Mouse (Mus musculus): Measurements from ENCODE around the gene Pde6d.
A peak's percentile ranks its signal among the peaks of the same experiment; 100 is the strongest.
"Not testable (repeated sequence)": the region's sequence is repeated elsewhere in the genome, so short reads cannot be mapped to it uniquely, and the experiment has no call there.

Pde6d gene

DNA sequence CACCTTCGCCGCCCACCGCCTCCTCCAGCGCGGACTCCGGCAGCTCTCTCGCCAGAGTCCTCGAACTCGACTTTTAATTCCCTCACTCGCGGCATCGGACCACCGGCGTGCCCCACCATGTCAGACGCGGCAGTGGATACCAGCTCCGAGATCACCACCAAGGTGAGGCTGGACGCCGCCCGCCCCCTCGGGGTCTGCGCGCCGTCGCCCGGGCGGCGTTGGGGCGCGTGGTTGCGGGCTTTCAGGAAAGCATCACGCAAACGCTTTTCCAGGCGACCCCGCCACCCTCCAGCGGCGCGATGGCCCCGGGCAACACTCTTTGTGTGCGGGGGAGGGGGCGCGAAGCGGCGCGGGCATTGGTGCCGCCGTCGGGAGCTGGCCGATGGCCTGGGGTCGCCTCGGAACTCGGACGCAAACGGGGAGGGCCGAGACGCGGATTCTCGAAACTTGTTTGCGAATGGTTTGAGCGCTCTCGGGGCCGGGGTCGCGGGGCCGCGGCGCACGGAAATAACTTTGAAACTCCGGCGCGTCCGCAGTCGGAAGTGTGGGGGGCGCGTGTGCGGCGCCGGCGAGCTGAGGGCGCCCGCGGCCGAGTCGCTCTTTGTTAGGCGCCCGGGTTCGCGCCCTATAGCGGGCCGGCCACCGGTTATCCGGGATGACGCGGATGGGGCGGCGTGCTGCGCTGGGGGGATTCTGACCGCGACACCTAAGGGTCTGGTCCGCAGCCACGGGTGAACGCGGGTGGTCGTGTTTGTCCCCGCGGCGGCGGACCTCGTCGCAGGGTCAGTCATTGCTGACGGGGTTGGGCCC, 55.4 kb downstream of the Pde6d start:
- peak; percentile 21 for DNase-seq (ENCODE audit: low spot score)

DNA sequence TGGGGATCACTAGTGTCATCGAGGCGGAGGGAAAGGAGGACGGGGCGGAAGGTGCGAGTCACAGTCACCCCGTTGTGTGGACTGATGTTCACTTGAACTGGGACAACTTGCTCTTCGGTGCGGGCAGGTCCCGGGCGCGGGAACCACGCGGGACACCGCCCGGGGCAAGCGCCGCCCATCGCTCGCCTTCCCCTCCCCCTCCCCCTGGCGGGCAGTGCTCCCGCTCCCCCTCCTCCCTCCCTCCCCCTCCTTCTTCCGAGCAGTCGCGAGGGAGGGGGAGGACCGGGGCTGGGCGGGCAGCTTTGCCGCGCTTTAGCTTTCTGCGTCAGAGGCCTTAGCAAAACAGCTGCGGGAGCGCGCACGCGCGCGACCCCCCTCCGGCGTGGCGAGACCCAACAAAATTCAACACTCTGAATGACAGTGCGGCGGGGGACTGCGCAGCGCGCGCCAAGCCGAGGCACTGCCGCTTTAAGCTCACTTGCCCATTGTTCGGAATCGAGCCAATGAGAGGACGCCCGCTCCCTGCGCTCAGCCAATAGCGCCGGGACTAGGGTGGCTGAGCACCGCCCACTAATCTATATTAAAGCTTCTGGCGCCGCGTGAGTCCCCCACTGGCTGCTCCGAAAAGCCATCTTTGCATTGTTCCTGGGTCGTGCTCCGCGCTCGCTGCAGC, 56.2 kb downstream of the Pde6d start, which contains the start of gene Ptma:
Gene Ptma (plus strand): TSS at position 611 of the 673 bp plus-strand sequence.
- peak; percentile 99 for DNase-seq (ENCODE audit: low spot score)

DNA sequence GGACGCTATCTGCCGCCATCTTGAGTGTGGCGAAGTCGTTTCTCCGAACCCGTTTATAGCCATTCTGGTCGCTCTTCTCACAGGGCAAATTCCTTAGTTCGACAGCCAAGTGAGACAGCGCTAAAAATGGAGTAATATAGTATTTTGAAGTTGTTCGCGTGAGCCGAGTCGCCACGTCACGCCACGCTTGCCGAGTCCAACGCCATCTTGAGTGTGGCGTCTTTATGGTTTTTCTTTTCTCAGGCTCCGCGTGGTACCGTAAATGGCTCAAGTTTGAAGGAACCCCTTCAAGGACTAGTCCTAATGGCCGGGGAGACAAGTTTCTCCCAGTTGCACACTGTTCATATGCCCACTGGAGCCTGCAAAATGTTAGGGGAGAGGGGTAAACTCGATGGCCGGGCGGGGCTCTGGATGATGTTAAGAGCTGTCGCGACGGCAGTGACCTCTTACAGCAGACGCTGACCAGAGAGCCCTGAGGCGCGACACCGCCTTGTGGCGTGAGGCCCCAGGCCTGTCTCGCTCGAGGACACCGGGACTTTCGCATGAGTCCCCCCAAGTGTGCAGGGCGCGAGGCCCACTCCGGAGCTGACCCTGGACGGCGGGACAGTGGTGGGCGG, 56.8 kb downstream of the Pde6d start:
- peak; percentile 65 for DNase-seq (ENCODE audit: low spot score)

DNA sequence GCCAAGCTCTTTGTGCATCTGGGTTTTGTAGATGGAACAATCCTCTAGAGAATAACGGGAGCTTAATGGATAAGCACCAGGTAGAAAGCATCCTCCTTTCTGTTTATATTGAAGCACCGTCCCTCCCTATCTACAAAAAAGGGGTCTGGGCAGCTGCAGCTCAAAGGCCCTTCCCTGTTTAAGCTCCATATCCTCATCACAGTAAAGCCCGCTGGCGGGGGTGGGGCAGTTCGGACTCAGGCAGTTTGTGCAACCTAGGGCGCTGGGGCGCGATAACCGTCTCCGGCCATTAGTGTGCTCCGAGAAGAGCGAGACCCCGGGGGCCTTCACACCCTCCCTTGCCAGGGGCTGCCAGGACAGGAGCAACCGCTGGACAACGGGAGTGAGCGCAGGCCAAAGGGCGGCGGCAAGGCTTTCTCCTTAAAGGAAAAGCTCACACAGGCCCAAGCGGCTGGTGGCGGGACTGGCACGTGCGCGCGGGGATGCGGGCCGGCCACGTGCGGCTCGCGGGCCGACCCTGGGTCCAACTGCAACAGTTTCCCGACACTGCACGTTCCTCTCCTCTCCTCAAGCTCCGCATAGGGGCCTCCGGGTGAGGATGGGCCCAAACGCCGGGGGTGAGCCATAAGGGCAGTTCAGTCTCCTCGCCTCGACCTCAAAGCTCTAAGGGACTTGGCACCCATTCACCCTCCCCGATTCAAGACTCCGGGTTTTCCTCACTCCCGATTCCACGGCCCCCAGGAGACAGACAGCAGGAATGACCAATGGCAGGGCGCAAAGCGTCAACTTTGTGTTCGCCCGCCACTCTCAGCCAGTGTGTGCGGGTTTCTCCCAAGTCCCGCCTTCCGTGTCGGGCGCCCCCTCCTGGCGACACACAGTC, 57.6 kb downstream of the Pde6d start:
- peak; percentile 99 for DNase-seq (ENCODE audit: low spot score)

DNA sequence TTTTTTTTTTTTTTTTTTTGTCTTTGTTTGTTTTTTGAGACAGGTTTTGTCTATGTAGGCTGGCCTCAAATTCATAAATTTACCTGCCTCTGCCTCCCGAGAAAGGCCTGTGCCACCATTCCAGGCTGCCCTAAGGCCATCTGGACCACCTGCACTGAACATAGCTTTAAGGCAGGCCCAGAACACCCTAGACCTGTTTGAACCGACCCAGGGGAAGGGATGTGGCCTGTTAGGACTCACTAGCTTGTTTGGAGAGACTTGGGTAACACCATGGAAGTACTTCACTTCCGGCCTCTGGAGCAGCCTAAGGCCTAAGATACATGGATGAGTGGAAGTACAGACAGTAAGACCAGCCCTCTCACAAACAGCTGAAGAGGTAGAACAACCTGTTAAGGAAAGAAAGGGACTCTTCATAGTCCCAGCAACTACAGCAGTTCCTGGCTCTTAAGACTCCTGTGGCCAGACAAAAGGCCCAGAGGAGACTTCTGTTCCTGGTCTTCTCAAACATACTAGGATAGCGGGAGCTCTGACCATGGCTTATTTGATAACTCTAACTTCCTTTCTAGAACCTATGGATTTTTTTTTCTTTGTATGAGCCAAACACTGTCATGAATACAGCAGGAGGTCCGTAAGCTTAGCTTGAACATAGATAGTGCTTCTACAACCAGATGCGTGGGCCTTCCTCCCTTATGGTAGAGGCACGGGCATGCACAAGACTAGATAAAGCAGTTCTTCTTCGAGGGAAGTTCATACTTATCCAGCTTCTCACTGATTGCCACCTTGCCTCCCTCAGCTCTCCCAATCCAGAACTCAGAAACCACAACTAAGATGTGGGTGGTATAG, 58.4 kb downstream of the Pde6d start:
- DNase-seq (ENCODE audit: low spot score): no peak

DNA sequence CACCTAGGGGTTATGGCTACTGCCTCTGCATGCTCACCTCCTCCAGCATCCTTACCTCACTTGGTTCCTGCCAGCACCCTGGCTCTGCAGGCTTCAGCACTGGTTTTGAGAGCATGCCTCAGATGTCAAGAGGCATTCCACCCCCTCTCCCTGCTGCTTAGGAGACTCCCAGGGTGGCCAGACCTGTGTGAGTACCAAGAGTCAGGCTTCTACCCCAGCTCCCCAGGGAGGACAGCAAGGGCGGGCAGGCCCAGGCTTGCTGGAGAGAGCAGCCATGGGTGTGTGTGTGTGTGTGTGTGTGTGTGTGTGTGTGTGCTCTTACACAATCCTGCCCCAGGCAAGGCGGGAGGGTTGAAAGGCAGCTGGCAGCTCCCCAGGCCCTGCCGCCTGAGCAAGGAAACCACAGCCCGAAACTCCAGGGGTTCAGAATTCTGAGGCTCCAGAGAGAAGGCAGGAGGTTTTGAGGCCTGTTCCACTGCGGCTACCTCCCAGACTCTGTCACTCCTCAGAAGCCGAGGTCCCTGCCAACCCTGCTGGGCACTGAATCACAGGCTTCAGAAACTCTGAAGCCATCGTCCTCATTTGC, 60.0 kb downstream of the Pde6d start:
- no peak for DNase-seq (ENCODE audit: low spot score)

DNA sequence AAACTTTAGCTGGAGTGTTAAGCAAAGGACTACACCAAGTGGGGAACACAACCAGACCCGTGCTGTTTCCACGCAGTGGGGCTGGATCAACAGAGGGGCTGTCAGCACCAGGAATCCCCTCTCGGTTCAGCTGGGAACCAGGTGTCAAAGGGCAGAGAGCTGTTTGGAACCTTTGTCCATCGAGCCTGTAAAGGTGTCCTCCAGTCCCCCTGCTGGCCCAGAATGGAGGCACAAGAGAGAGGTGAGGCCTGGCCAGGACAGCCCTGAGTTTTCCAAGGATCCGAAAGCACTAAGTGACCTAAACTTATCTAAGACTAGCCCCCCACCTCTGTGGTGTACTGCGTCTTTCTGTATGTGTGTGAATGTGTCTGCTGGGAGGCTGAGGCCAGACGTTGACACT, 62.1 kb downstream of the Pde6d start:
- no peak for DNase-seq (ENCODE audit: low spot score)

DNA sequence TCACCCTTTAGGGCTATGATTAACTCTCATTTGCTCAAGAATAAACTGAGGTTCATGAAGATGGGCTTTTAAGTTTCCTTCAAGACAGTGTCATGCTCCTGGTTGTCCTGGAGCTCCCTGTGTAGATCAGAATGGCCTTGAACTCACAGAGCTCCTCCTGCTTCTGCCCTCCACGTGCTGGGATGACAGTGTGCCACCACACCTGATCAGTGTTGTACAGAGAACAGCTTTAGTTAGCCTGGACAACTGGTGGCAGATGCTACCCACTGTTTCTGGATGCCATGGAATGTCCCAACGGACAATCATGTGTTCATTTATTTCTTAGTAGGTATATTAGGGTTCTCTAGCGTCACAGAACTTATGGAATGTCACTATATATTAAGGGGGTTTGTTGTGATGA, 65.4 kb downstream of the Pde6d start:
- no peak for DNase-seq (ENCODE audit: low spot score)

DNA sequence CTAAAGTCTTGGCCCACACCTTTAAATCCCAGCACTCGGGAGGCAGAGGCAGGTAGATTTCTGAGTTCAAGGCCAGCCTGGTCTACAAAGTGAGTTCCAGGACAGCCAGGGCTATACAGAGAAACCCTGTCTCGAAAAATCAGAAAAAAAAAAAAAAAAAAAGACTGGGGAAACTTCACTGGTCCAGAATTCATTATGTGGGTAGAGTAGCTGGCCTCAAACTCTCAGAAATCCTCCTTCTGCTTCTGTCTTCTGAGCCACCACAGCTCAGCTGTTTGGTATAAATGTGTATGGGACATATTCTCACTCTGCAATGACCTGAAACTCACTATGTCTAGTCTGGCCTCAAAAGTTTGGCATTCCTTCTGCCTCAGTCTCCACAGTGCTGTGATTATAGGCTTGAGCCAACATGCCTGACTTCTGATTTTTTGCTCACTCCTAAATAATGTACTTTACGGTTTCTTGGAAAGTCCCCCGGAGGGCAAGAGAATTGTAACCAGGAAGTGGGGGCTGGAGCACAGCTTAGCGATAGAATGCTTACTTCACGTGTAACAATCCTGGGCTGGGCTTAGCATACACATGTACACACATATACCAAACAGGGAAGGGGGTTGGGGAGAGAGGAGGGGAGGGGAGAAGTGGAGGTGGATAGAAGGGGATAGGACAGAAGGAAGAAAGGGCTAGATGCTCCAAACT, 66.6 kb downstream of the Pde6d start:
- DNase-seq (ENCODE audit: low spot score): no peak

DNA sequence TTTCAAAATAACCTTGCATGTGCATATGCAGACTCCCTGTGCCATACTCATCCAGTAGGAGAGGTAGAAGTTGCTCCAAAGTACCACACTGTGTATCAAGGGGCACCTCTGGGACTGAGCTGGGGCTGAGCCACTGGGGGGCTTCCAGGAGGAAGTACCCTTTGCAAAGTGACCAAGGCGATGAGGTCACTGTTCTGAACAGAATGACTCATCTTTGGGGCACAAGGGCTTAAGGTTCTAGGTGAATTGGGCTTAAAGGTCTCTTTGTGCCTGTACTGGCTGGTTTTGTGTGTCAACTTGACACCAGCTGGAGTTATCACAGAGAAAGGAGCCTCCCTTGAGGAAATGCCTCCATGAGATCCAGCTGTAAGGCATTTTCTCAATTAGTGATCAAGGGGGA, 69.4 kb downstream of the Pde6d start:
- not testable (repeated sequence) for DNase-seq (ENCODE audit: low spot score)

DNA sequence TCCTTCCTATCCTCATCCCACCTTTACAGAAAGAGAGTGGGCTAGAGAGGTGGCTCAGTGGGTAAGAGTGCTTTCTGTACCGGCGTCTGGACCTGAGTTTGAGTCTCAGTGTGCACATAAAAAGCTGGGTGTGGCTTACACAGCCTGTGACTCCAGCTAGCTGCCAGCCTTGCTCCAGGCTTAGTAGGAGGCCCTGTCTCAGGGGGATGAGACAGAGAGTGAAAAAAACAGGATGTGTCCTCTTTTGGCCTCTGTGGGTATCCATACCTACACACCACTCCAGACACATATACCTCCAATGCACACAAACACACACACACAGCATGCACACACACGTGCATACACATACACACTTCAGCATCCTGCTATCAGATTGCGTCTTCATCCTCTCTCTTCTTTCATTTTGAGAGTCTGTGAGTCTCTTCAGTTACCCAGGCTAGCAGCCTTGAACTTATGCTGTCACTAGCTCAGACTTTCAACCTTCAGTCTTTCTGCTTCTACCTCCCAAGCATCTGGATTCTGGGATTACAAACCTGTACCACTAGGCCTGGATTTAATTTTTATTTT, 70.2 kb downstream of the Pde6d start:
- DNase-seq (ENCODE audit: low spot score): no peak

DNA sequence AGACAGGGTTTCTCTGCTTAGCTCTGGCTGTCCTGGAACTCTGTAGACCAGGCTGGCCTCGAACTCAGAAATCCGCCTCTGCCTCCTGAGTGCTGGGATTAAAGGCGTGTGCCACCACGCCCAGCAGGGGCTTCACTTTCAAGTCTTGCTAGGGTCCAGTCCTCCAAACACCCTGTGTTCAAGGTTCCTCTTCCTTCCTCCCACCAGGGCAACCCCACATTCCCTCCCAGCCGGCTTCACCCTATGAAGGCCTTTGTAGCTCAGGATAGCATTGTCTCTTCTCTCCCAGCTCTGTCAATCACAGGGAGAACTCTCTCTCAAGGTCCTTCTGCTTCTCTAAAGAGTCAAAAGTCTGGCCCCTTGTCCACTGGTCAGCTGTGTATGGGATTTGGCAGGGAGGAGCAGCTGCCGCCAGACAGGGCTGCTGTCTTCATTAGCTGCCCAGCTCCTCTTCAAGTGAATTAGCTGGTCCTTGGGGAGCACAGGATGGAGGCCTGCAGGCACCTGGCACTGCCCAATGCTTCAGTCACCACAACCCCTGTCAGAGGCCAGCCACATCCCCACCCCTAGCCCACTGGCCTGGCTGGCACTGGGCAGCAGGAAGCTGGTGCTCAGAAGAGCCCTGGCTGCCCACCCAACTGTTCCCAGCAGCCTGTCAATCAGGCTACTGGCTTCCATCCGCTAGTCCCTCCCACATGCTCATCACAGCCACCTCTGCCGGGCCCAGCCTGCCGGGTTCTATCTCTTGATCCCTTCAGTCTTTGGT, 71.6 kb downstream of the Pde6d start:
- DNase-seq (ENCODE audit: low spot score): no peak

DNA sequence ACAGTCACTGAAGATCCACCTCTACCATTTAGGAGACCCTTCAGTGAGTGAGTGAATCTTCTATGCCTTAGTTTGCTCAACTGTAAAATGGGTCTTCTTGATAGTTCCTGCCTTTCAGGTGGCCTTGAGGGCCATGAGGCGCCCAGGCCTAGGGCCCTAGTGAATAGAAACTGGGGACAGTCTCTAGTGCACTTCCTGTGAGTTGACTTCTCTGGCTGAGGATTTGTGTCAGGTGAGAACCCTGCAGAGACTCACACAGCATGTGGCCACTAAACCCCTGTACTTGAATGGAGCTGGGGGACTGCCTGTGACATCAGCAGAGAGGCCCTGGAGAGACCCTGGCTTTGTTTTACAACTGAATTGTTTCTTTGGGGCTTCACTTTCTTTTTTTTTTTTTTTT, 72.2 kb downstream of the Pde6d start:
- no peak for DNase-seq (ENCODE audit: low spot score)

DNA sequence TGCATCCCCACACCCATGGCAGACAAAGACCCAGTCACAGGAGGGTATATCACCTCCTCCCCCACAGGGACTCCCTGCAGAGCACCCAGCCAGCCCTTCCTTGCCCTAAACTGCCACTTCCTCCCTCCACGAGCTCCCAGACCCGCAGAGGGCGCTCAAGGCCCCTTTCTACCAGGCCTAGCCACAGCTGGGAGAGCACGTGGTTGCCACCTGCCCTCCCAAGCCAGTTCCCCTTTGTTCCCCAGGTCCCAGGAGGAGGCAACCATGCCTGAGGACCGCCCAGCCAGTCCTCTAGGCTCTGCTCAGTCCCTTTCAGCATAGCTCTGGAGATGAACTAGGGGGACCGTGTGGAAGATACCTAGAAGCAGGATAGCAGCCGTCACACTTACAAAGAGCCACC, 73.0 kb downstream of the Pde6d start:
- peak; percentile 91 for DNase-seq (ENCODE audit: low spot score)

DNA sequence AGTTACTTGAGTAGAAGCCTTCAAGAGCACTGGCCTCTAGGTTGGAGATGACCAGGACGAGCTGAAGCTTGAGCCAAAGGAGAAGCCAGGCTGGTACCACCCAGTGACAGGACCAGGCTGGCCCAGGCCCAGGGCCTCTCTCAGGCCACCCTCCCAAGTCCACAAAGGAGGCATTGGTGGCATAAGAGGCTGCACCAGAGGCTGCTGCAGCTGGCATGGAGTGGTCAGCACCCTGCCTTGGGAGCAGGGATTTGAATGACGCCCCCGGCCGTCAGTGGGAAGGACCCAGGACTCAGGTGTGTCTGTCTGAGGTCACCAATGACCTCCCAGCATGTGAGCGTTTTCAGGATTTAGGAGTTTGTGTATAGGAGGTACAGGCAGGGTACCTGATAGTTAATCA, 74.6 kb downstream of the Pde6d start:
- no peak for DNase-seq (ENCODE audit: low spot score)

DNA sequence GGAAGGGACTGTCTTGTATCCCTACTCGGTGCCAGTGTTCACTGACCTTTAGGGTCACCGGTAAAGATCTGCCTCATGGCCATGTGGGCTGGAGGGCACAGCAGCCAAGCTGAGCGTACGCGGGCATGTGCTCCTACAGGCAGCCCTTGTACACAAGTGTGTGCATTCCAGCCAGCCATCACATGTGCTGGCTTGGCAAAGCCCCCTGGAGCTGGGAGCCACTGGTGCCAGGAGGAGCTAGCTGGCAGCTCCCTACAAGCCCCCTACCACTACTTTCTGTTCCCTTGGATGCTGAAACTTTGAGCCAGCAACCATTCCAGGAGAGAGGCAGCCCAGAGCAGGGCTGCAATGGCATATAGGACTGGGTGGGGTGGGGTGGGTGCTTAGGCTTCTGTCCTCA, 76.0 kb downstream of the Pde6d start:
- no peak for DNase-seq (ENCODE audit: low spot score)

DNA sequence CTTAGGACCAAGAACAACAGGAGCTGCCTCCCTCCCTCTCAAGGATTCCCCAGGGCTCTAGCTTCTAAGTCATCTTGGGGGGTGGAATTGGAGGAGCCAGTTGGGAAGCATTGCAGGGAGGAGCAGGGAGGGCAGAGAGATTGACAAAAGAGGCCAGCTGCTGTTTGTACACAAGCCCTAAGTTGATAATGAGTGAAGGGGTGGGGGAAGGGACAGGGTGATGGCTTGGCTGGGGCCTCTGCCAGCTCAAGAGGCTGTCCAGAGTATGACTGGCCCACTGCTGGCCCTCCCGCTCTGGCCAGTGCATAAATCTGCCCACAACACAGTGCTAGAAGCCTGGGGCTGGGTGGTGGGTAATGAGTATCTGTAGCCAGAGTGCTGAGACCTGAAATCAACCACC, 77.0 kb downstream of the Pde6d start:
- DNase-seq (ENCODE audit: low spot score): peak; percentile 44

DNA sequence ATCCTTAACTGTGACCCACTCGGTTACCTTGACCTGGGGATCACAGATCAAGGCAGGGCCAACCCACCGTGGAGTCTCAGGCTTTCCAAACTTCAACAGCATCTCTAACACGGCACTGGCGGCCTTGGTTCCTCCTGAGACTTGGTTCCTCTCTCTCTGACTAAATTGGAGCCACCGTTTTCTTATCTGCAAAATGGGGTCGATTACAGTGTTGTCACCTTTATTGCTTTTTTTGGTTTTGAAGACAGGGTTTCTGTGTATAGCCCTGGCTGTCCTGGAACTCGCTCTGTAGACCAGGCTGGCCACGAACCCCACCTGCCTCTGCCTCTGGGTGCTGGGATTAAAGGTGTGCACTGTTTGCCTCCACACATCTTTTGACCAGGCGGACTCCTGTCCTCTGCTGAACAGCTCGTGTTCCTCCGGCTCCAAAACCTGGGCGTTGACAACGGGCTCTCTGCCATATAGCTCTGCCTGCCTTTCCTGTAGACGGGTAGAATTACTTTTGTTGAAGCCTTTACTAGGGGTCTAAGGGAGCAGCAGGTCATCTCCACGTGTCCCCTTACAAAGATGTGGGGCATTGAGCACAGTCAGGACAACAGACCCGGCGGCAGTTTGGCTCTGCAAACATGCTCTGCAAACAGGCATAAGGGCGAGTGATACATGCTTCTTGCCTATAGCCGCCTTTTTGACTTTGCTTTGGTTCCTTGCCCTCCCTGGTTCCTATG, 77.6 kb downstream of the Pde6d start:
- no peak for DNase-seq (ENCODE audit: low spot score)

All from lung, postnatal 25 days (tissue).